Mouse (Mus musculus): ENCODE measurements around the gene F10. TPM values are rescaled to one million over a fixed set of nuclear protein-coding genes. Genes with fewer than 3 reads are reported as not detected.

The F10 gene
- polyA plus RNA-seq, 2 experiments, result 43.2 to 70.8 TPM

DNA sequence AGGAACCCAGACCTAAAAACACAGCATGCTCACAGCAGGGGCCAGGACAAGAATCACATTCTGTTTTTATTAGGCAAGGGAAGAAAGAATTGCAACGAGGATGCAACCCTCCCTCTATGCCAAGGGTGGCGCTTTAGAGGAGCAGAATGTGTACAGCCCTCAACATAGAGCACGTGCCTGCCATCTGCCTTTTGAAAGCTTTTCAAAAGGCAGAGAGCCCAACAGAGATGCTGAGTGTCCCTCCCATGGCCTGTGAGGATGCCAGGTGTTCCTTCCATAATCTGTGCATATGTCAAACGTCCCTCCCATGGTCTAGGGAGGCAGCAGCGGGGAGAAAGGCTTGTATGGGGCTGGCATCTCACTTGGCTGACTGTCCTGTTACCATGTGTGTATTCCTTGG is 10.5 kb downstream of the F10 start:
- Histone ChIP-seq H3K27ac (no peak overlapping the region), H3K27me3 (ENCODE audit: control insufficient read depth, insufficient read depth, low read length) (no peaks in the 10 kb centered on the region), H3K4me2 (ENCODE audit: low read depth) (no peak overlapping the region), H3K9ac (replicated peaks) (no peak overlapping the region), H3K36me3 (replicated peaks; ENCODE audit: control insufficient read depth, insufficient read depth, low read depth) (no peaks in the 10 kb centered on the region; the same call in none of the 2 replicates), H3K9me3 (ENCODE audit: control insufficient read depth, low read length) (no peaks in the 10 kb centered on the region), H3K4me1 (replicated peaks; ENCODE audit: control insufficient read depth in 2 of 2, insufficient read depth in 2 of 2, low read length in 1 of 2) (0 out of 4 replicates have a peak, but pooled peaks cover 0 to 3% of the 10 kb centered on the region in 2 experiments), H3K4me3 (ENCODE audit: insufficient read depth in 1 of 2, low read depth in 2 of 2, low read length in 2 of 2) (no peak overlapping the region)
- DNase-seq (ENCODE audit: low read depth in 3 of 3, low spot score in 3 of 3) (no peak), ATAC-seq (ENCODE audit: insufficient read depth) (no peak)
- 54% methylated on average over 5 of the region's 5 CpGs for WGBS (ENCODE audit: insufficient replicate concordance)
- no peak for TF ChIP-seq CTCF (IDR thresholded peaks at IDR 0.05; ENCODE audit: low read depth)
- no peak for TF ChIP-seq EP300 (IDR thresholded peaks at IDR 0.05; ENCODE audit: low read depth)

DNA sequence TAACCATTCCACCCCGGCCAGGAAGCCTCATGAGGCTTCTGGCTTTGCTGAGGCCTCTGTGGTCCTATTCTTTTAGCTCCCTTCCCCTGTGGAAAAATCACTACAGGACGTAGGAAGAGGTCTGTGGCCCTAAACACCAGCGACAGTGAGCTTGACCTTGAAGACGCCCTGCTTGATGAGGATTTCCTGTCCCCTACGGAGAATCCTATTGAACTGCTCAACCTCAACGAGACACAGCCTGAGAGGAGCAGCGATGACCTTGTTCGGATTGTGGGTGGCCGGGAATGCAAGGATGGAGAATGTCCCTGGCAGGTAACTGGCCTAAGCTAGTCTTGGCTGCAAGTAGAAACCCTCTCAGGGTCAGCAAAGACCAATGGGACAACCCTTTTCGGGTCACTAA is 13.4 kb downstream of the F10 start:
- ATAC-seq (ENCODE audit: insufficient read depth), result no peak
- Histone ChIP-seq H3K27ac (no peak overlapping the region), H3K4me3 (ENCODE audit: insufficient read depth in 1 of 2, low read depth in 2 of 2, low read length in 2 of 2) (no peak overlapping the region), H3K9me3 (ENCODE audit: control insufficient read depth, low read length) (no peaks in the 10 kb centered on the region), H3K27me3 (ENCODE audit: control insufficient read depth, insufficient read depth, low read length) (no peaks in the 10 kb centered on the region), H3K4me2 (ENCODE audit: low read depth) (no peak overlapping the region), H3K9ac (replicated peaks) (no peak overlapping the region), H3K4me1 (replicated peaks; ENCODE audit: control insufficient read depth in 2 of 2, insufficient read depth in 2 of 2, low read length in 1 of 2) (0 out of 4 replicates have a peak, but pooled peaks cover 0 to 3% of the 10 kb centered on the region in 2 experiments), H3K36me3 (replicated peaks; ENCODE audit: control insufficient read depth, insufficient read depth, low read depth) (no peaks in the 10 kb centered on the region; the same call in none of the 2 replicates)
- WGBS (ENCODE audit: insufficient replicate concordance), result 68% methylated on average over 10 of the region's 10 CpGs
- DNase-seq (ENCODE audit: low read depth in 3 of 3, low spot score in 3 of 3), result no peak
- TF ChIP-seq CTCF (IDR thresholded peaks at IDR 0.05; ENCODE audit: low read depth), result no peak
- TF ChIP-seq EP300 (IDR thresholded peaks at IDR 0.05; ENCODE audit: low read depth), result no peak

GRCm38 (mm10) chr8:13057351-13057750 is 20.2 kb downstream of the F10 start:
- 54% methylated on average over 4 of the region's 4 CpGs for WGBS (ENCODE audit: insufficient replicate concordance)
- ATAC-seq (ENCODE audit: insufficient read depth), result peak; percentile 73
- peaks cover 0 to 4% of the 10 kb centered on the region in 2 experiments; a peak in 1 of 4 replicates for H3K4me1 ChIP-seq (replicated peaks; ENCODE audit: control insufficient read depth in 2 of 2, insufficient read depth in 2 of 2, low read length in 1 of 2)
- H3K9ac ChIP-seq (replicated peaks), result no peak overlapping the region
- TF ChIP-seq CTCF (IDR thresholded peaks at IDR 0.05; ENCODE audit: low read depth) (no peak), EP300 (IDR thresholded peaks at IDR 0.05; ENCODE audit: low read depth) (no peak)
- DNase-seq (ENCODE audit: low read depth in 3 of 3, low spot score in 3 of 3), result peak in 2 of 3 experiments; percentile 20 to 26
- no peak overlapping the region for H3K4me3 ChIP-seq (ENCODE audit: insufficient read depth in 1 of 2, low read depth in 2 of 2, low read length in 2 of 2)
- peak overlapping the region; percentile 8; the same call in 1 of the 2 replicates for H3K4me2 ChIP-seq (ENCODE audit: low read depth)
- H3K9me3 ChIP-seq (ENCODE audit: control insufficient read depth, low read length), result no peaks in the 10 kb centered on the region
- no peaks in the 10 kb centered on the region for H3K27me3 ChIP-seq (ENCODE audit: control insufficient read depth, insufficient read depth, low read length)
- H3K36me3 ChIP-seq (replicated peaks; ENCODE audit: control insufficient read depth, insufficient read depth, low read depth), result no peaks in the 10 kb centered on the region
- no peak overlapping the region for H3K27ac ChIP-seq

DNA sequence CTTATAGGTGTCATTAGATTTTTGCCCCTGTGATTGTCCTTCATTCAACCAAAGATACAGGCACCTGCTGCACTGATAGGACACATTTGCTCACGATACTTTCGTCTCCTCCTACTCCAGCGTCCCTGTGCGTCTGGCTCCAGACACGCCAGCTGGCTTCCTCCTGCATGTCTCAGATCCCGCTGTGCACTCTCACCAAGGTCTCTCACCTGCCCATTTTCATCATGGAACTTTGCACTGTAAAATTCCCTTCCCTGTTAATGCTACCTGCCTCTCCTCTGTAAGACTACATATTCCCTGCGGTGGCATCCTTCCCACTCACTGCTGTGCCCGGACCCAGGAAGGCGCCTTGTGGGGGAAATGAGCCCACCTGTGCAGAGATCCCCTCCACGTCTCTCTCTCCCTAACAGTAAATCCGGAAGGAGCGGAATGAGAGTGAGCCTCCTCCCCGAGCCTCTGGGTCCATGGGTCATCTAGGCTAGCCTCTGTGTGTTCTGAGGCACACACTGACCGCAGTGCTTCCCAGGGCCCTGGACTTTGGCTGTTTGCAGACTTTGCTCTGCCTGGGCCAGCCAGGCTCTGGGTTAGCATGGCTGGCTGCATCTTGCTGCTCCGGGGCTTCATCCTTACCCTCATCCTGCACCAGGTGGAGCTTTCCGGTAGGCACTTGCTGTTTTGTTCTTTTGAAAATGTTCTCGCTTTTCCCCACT is 23.5 kb downstream of the F10 start, which contains the start of gene Proz:
Proz (plus strand) TSS at position 474 of the 710 bp plus-strand sequence.
- Histone ChIP-seq H3K4me1 (replicated peaks; ENCODE audit: control insufficient read depth in 2 of 2, insufficient read depth in 2 of 2, low read length in 1 of 2) (peaks cover 0 to 7% of the 10 kb centered on the region in 2 experiments; a peak in 2 of 4 replicates), H3K27ac (no peak within 1 kb of the TSS), H3K9me3 (ENCODE audit: control insufficient read depth, low read length) (no peaks in the 10 kb centered on the region), H3K27me3 (ENCODE audit: control insufficient read depth, insufficient read depth, low read length) (no peaks in the 10 kb centered on the region), H3K9ac (replicated peaks) (0 out of 2 replicates have a peak within 1 kb of the TSS, but pooled peaks have one; percentile 9), H3K36me3 (replicated peaks; ENCODE audit: control insufficient read depth, insufficient read depth, low read depth) (no peaks in the 10 kb centered on the region), H3K4me3 (ENCODE audit: insufficient read depth in 1 of 2, low read depth in 2 of 2, low read length in 2 of 2) (peak within 1 kb of the TSS; percentile 27 to 43), H3K4me2 (ENCODE audit: low read depth) (peak within 1 kb of the TSS; percentile 46)
- 57% methylated on average over 17 of the region's 17 CpGs for whole genome bisulfite sequencing (ENCODE audit: insufficient replicate concordance)
- peak in 1 of 3 experiments; percentile 22 for DNase-seq (ENCODE audit: low read depth in 3 of 3, low spot score in 3 of 3)
- ATAC-seq (ENCODE audit: insufficient read depth), result peak; percentile 58
- TF ChIP-seq EP300 (IDR thresholded peaks at IDR 0.05; ENCODE audit: low read depth) (no peak), CTCF (IDR thresholded peaks at IDR 0.05; ENCODE audit: low read depth) (no peak)

DNA sequence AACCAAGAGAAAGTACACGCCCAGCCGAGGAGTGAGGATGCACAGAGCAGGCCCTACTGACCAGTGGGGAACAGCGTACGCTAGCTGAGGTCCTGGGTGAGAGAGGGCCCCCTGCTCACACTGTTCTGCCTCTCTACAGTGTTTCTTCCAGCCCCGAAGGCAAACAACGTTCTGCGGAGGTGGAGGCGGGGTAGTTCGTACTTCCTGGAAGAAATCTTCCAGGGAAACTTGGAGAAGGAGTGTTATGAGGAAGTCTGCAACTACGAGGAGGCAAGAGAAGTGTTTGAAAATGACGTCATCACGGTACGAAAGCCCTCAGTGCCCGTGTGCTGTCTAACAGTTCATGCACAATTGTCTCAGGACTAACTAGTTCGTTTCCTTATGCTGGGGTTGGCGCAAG is 26.0 kb downstream of the F10 start:
- TF ChIP-seq CTCF (IDR thresholded peaks at IDR 0.05; ENCODE audit: low read depth), result no peak
- no peak for TF ChIP-seq EP300 (IDR thresholded peaks at IDR 0.05; ENCODE audit: low read depth)
- H3K36me3 ChIP-seq (replicated peaks; ENCODE audit: control insufficient read depth, insufficient read depth, low read depth), result no peaks in the 10 kb centered on the region
- H3K9me3 ChIP-seq (ENCODE audit: control insufficient read depth, low read length), result no peaks in the 10 kb centered on the region
- H3K27me3 ChIP-seq (ENCODE audit: control insufficient read depth, insufficient read depth, low read length), result no peaks in the 10 kb centered on the region
- no peak for ATAC-seq (ENCODE audit: insufficient read depth)
- H3K4me1 ChIP-seq (replicated peaks; ENCODE audit: control insufficient read depth in 2 of 2, insufficient read depth in 2 of 2, low read length in 1 of 2), result peaks cover 0 to 3% of the 10 kb centered on the region in 2 experiments; a peak in 2 of 4 replicates
- DNase-seq (ENCODE audit: low read depth in 3 of 3, low spot score in 3 of 3), result no peak
- no peak overlapping the region for H3K27ac ChIP-seq
- 51% methylated on average over 16 of the region's 16 CpGs for WGBS (ENCODE audit: insufficient replicate concordance)
- no peak overlapping the region for H3K9ac ChIP-seq (replicated peaks)
- no peak overlapping the region for H3K4me2 ChIP-seq (ENCODE audit: low read depth)
- no peak overlapping the region for H3K4me3 ChIP-seq (ENCODE audit: insufficient read depth in 1 of 2, low read depth in 2 of 2, low read length in 2 of 2)

Data from liver, embryonic 14.5 days (tissue).